Mouse (Mus musculus): ENCODE results near the gene Gm28035.

GRCm38 (mm10) chr2:30309351-30309750 lies 69.0 kb downstream of the Gm28035 start:
- TF ChIP-seq CTCF (IDR thresholded peaks at IDR 0.05; ENCODE audit: low read depth, low read length) (no peak), GATA2 (IDR thresholded peaks at IDR 0.05; ENCODE audit: borderline replicate concordance, low read depth, low read length) (no peak), TAL1 (conservative IDR thresholded peaks at IDR 0.05; ENCODE audit: low read depth, low read length) (0 out of 2 replicates have a peak, but pooled peaks have one; percentile 5)

Measured in G1E (cell line).